Mouse (Mus musculus) bone marrow, adult 2 months (tissue): ENCODE results near the gene Slc6a17. TPM values are rescaled to one million over a fixed set of nuclear protein-coding genes. Genes with fewer than 3 reads are reported as not detected.

Experiments
- H3K27ac ChIP-seq: fragments of 200-500 bp; 2 replicates; pipeline ENCODE4 v1.5.1; 2012; ENCODE audit warnings: low read depth, mild to moderate bottlenecking, control low read depth, inconsistent platforms, low read length; ENCODE audit not compliant: control insufficient read depth, poor library complexity, insufficient read depth
- H3K4me1 ChIP-seq: fragments of 200-500 bp; 2 replicates; pipeline ENCODE4 v1.6.1; 2011; ENCODE audit warnings: low read length; ENCODE audit not compliant: control insufficient read depth, insufficient read depth
- H3K4me3 ChIP-seq: fragments of 200-500 bp; replicated peaks from 2 replicates; pipeline ENCODE3; 2011; ENCODE audit warnings: mild to moderate bottlenecking, low read depth, low read length, control low read depth; ENCODE audit not compliant: control insufficient read depth
- CTCF ChIP-seq: fragments of 200-500 bp; IDR thresholded peaks from 2 replicates; pipeline ENCODE4 v1.5.1; 2011; ENCODE audit warnings: low read length, control low read depth; ENCODE audit not compliant: control insufficient read depth, insufficient read depth
- POLR2A ChIP-seq: fragments of 200-500 bp; IDR thresholded peaks from 2 replicates; pipeline ENCODE4 v1.6.1; 2011; ENCODE audit warnings: low read depth, mild to moderate bottlenecking, control low read depth, low read length, borderline replicate concordance; ENCODE audit not compliant: control insufficient read depth
- WGBS: fragments of 180-500 bp; shearing (Covaris S2); methylation state at CpG from one replicate; pipeline ENCODE4 v1.1.7; 2018; 5-methylcytosine and 5-hydroxymethylcytosine counted together
- polyA plus RNA-seq: library from polyadenylated mRNA; stranded (reverse); fragments of >200 nt; gene quantifications from 2 replicates; pipeline ENCODE4 v1.2.4, GENCODE M21; 2011; ENCODE audit warnings: low replicate concordance; ENCODE audit not compliant: missing spikeins, insufficient read depth, insufficient read length

The Slc6a17 gene
- polyA plus RNA-seq, 1 experiment, result 0.62 TPM

GRCm38 (mm10) chr3:107424258-107425041, 93.4 kb downstream of the Slc6a17 start:
- no peak for TF ChIP-seq CTCF
- no peak for TF ChIP-seq POLR2A
- Histone ChIP-seq H3K4me3 (no peak overlapping the region), H3K4me1 (no peaks in the 10 kb centered on the region), H3K27ac (no peak overlapping the region)
- 68% methylated on average over 11 of the region's 11 CpGs for WGBS

GRCm38 (mm10) chr3:107420156-107420555, 97.7 kb downstream of the Slc6a17 start:
- H3K4me3 ChIP-seq, result no peak overlapping the region
- H3K27ac ChIP-seq, result no peak overlapping the region
- no peaks in the 10 kb centered on the region for H3K4me1 ChIP-seq
- WGBS, result 74% methylated on average over 2 of the region's 2 CpGs
- no peak for TF ChIP-seq CTCF
- no peak for TF ChIP-seq POLR2A

Other genes with a start within 250 kb of the Slc6a17 start
- gene Lamtor5, start 239.2 kb downstream of the Slc6a17 start, polyA plus RNA-seq, result 38.4 and 57.7 TPM in 2 replicates
- gene Slc16a4, start 226.8 kb downstream of the Slc6a17 start, polyA plus RNA-seq, result 0.80 TPM in 1 of 2 replicates, not detected in the other
- 14.6 and 26.7 TPM in 2 replicates for gene Rbm15, start 184.3 kb downstream of the Slc6a17 start, polyA plus RNA-seq
- not detected in 2 replicates for gene Kcnc4, start 58.5 kb downstream of the Slc6a17 start, polyA plus RNA-seq
- gene Ubl4b, start 37.1 kb upstream of the Slc6a17 start, polyA plus RNA-seq, result not detected in 2 replicates
- not detected in 2 replicates for gene Alx3, start 77.0 kb upstream of the Slc6a17 start, polyA plus RNA-seq
- gene Gm10961, start 113.3 kb upstream of the Slc6a17 start, polyA plus RNA-seq, result not detected in 2 replicates
- 13.0 and 36.0 TPM in 2 replicates for gene Strip1, start 113.7 kb upstream of the Slc6a17 start, polyA plus RNA-seq
- gene Ahcyl1, start 178.5 kb upstream of the Slc6a17 start, polyA plus RNA-seq, result 27.3 and 38.4 TPM in 2 replicates
- gene Csf1, start 242.5 kb upstream of the Slc6a17 start, polyA plus RNA-seq, result 7.9 and 21.8 TPM in 2 replicates